Mouse (Mus musculus): ENCODE data around the gene Alpl.

DNA sequence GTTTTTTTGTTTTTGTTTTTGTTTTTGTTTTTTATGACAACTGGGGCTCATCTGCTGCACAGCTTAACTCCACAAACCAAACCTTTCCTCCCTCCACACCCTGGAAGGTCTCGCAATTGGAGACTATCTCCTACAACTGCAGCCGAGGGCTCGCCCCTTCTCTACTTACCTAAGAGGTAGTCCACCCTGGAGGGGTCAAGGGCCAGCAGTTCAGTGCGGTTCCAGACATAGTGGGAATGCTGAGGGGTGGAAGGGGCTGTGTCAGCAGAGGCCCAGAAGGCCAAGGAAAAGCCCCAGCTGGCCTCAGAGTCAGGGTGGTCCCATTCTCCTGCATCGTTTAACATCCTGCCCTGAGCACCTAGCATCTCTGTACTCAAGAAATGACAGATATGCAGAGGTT is 48.6 kb downstream of the Alpl start:
- no peak for TF ChIP-seq CTCF (IDR thresholded peaks at IDR 0.05)
- no peak for TF ChIP-seq EP300 (IDR thresholded peaks at IDR 0.05)
